Mouse (Mus musculus) right cerebral cortex, postnatal 4 days (tissue): ENCODE measurements around the gene Mcam.

ENCODE experiments used
- DNase-seq: peaks from one replicate; pipeline ENCODE4 v3.0.0-alpha.2; 2022

Gene Mcam

GRCm38 (mm10) chr9:44137846-44138245, 3.6 kb downstream of the Mcam start:
- DNase-seq, result no peak

DNA sequence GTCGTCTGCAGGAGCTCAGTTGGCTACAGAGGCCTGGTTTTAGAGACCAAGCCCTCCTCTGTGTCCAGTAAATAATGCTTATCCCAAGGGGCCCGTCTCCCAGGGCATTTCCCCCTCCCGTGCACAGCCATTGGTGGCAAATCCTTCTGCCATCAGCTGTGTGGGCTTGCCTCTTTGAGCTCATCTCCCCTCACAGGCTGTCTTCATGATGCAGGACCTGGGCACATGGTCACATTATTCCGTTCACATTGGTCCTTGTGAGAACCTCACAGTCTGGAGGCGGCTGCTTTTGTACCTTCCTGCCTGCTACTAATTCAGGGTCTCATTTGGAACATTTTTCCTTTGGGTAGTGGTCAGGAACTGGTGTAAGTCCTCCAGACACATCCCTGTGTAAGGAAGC, 7.7 kb downstream of the Mcam start:
- no peak for DNase-seq

- DNase-seq, result no peak
Observed at GRCm38 (mm10) chr9:44143421-44143820, 9.2 kb downstream of the Mcam start.

GRCm38 (mm10) chr9:44144023-44144717, 9.9 kb downstream of the Mcam start:
- DNase-seq, result no peak

DNA sequence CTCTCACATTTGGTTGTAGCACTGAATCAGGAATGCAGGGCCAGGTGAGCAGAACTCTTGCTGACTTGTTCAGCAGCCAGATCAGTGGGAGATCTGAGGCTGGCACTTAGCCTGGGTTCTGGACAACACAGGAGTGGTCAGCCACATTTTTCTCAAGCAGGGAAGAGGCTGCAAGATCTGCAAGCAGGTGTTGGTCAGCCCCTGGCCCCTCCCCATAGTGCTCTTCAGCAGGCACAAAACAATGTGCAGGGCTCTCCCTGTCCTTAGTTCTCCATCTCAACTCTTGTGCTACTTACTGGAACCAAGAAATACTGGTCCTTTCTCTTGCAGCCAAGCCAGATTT, 10.4 kb downstream of the Mcam start:
- no peak for DNase-seq

DNA sequence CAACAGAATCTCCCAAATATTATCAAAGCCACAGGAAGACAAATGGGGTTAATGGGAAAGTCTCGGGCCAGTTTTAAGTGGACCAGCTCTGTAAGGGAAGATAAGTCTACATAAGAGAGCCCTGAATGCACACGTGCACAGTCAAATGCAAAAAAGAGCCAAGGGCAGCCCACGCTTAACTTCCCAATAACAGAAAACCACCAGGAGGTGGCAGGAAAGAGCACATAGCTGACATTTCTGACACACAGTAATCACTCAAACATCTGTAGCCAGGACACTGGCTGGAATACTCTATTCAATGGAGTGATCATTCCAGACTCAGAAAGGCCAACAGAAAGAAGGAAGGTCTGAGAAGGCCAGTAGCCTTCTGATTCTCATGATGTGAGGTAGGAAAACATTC, 13.0 kb downstream of the Mcam start:
- no peak for DNase-seq

DNA sequence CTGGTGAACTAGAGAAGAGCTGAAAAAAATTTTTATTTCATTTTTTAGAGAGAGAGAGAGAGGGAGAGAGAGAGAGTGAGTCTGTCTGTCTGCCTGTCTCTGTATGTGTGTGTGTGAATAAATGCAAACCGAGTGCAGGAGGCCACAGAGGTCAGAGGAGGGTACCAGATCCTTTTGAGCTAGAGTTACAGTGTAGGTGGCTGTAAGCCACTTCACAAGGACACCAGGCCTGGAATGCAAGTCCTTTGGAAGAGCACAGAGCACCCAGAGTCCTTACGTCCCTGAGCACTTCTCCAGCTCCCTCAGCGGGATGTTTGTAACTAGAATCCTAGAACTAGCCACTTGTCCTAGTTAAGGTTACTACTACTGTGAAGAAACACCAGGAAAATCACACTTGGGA, 25.6 kb downstream of the Mcam start:
- no peak for DNase-seq

DNA sequence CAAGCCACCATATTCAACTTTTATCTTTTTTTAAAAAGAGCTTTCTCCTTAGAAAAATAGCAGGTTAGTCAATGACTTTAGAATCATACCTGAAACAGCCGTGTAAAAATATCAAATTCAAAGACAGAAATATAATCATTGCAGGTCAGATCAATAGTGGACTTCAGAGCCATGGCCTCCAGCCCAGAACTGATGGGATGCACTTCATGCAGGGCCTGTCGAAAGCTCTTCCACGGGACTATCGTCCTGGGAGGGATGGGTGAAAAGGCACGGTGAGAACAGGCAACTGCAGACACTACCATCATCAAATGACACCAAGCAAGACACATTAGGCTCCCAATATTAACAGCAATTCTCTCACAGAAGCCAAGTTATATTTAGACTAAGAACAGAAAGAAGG, 34.7 kb downstream of the Mcam start:
- no peak for DNase-seq

GRCm38 (mm10) chr9:44170691-44171151, 36.5 kb downstream of the Mcam start:
- no peak for DNase-seq

DNA sequence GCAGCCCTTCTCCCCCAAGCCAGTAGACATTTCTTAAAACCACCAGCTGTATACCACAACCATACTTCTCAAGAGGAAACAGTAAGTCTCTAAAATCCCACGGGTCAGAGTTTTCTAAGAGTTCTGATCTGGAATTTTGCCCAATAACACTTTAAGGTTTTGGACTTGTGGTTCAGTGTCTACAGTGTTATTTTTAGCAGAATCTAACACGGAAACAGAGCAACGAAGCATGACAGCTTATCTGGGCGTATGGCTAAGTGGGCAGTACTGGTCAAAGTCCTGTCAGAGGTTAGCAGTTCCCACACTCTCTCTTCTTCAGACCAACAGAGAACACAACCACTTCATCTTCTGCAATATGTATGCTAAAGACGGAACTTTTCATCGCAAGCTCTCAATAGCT, 41.3 kb downstream of the Mcam start:
- DNase-seq, result no peak

GRCm38 (mm10) chr9:44175957-44176356, 41.7 kb downstream of the Mcam start:
- DNase-seq, result no peak

DNA sequence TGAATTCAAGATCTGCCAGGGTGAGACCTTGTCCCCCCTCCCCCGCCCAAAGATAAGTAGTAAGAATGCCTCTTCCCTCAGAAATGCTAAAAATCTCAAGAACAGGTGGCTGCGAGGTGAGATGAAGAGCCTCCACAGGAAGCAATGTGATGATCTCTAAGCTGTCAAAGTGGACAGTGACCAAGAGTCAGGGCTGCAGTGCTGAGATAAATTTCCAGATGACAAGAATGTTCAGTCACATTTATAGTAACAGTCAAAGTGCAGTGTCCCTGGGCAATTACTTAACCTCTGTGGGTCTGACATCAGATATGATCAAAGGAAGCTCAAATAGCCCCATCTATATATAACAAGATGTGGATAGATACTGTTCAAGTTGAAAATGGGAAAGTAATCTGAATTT, 43.1 kb downstream of the Mcam start:
- no peak for DNase-seq

DNA sequence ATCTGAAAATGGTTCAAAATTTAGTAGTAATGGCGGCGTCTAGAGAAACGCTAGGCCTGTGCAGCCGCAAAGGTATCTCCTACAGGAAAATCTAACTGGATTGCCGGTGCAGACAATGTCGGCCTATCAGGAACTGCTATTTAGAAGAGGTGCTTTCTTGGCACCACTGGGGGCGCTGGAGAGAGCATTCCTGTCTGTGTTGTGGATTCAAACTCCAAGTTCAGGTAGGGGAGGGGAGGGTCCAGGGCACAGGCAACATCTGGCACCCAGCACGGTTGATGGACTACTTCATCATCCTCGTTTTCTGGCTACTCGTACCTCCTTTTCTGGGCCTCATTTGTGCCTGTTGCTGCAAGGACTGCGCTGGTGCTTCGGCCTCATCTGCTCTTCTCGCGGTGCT, 44.1 kb downstream of the Mcam start:
- peak; percentile 25 for DNase-seq

GRCm38 (mm10) chr9:44178811-44179210, 44.5 kb downstream of the Mcam start:
- no peak for DNase-seq

GRCm38 (mm10) chr9:44181537-44181936, 47.3 kb downstream of the Mcam start:
- DNase-seq, result no peak

DNA sequence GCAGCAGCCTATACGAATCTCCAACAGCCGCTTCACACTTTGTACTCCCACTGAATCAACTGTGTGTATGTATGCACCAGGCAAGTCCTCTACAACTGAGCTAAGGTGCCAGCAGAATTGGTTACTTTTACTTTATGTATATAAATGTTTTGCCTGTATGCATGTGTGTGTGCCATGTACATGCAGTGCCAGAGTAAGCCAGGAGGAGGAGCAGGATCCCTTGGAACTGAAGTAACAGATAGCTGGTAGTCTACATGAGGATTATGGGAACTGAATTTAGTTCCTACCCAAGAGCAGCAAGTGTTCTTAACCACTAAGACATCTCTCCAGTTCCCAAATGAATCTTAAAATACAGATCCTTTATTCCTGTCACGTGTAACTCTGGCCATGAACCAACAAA, 48.0 kb downstream of the Mcam start:
- DNase-seq, result peak; percentile 8

- DNase-seq, result peak; percentile 24
Observed at GRCm38 (mm10) chr9:44188223-44188622, 54.0 kb downstream of the Mcam start.

DNA sequence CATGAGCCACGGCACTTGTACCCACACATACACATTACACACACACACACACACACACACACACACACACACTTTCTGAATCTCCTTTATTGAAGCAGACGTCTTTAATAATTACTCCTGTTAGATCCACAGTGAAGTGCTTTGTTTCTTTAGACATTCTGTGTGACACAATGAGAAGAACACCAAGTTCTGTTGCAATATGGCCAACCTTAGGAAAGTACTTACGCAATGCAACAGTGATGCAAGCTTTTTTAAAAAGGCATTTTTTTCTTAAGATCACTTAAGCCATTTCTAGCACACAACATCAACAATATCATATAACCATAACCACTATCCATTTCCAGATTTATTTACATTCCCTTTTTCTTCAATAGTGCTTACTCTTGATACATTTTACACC, 56.9 kb downstream of the Mcam start:
- DNase-seq, result no peak

DNA sequence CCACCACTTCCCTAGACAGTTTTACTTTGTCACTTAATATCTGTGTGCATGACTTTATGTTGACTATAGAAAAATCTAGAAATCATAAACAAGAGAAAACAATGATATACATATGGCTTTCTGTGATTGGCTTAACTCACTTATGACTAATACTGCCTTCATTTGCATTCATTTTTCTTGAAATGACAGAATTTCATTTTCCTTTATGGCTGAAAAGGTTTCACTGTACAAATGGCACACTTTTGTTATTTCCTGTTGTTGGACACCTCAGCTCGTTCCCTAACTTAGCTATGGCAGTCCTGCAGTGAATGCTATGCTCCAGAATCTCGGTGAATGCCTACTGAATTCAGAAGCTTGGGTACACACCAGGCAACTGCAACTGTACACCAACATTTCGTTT, 58.0 kb downstream of the Mcam start:
- no peak for DNase-seq
